Mouse (Mus musculus): ENCODE measurements at regions not wholly inside any gene's neighbourhood (a gene's known extent, or its start where the extent isn't known, plus 50 kb on each side); places are given as distances from the start of the nearest gene placed in this dataset.

- TF ChIP-seq EP300 (optimal IDR thresholded peaks at IDR 0.05) = no peak
- no peak for TF ChIP-seq CTCF (IDR thresholded peaks at IDR 0.05; ENCODE audit: low read depth)
These were observed 111.8 kb upstream of the Rab11fip2 start for GRCm38 (mm10) chr19:60055121-60055874.
